Mouse (Mus musculus) myocyte (in vitro differentiated cells): ENCODE data around the gene Immp1l. TPM values are rescaled to one million over a fixed set of nuclear protein-coding genes. Genes with fewer than 3 reads are reported as not detected.

ENCODE experiments used
- H3K27me3 ChIP-seq: one replicate; pipeline ENCODE4 v1.6.1; 2011; ENCODE audit not compliant: control insufficient read depth, insufficient read depth, insufficient read length
- H3K36me3 ChIP-seq: one replicate; pipeline ENCODE4 v1.6.1; 2011; ENCODE audit not compliant: control insufficient read depth, insufficient read depth
- H3K4me2 ChIP-seq: one replicate; pipeline ENCODE4 v1.6.1; 2011; ENCODE audit warnings: low read depth, control low read depth
- H3K4me3 ChIP-seq: one replicate; pipeline ENCODE4 v1.5.1; 2011; ENCODE audit warnings: mild to moderate bottlenecking, control low read depth, moderate library complexity
- H3K79me2 ChIP-seq: one replicate; pipeline ENCODE4 v1.6.1; 2011; ENCODE audit not compliant: control insufficient read depth, insufficient read depth
- H3ac ChIP-seq: one replicate; pipeline ENCODE4 v1.6.1; 2011; ENCODE audit not compliant: control insufficient read depth, insufficient read length
- CEBPB ChIP-seq: IDR thresholded peaks from 2 replicates; pipeline ENCODE4 v1.6.1; 2011; ENCODE audit warnings: mild to moderate bottlenecking, moderate library complexity; ENCODE audit not compliant: poor library complexity, insufficient read depth, severe bottlenecking
- E2F4 ChIP-seq: IDR thresholded peaks from one replicate; pipeline ENCODE4 v1.6.1; 2011; ENCODE audit warnings: mild to moderate bottlenecking, control low read depth, moderate library complexity; ENCODE audit not compliant: insufficient read depth
- MAX ChIP-seq: IDR thresholded peaks from one replicate; pipeline ENCODE4 v1.6.1; 2011; ENCODE audit warnings: low read depth, mild to moderate bottlenecking, control low read depth
- MYOD1 ChIP-seq, 3 experiments: IDR thresholded peaks; one replicate each; pipeline ENCODE4 v1.6.1; 2011; ENCODE audit warnings: control low read depth in 2 of 3, low read depth in 2 of 3, mild to moderate bottlenecking in 2 of 3, moderate library complexity in 1 of 3; ENCODE audit not compliant: insufficient read length in 2 of 3, control insufficient read depth in 1 of 3
- MYOG ChIP-seq, 3 experiments: IDR thresholded peaks; one replicate each; pipeline ENCODE4 v1.6.1; 2011; ENCODE audit warnings: control low read depth in 2 of 3, low read depth in 2 of 3, mild to moderate bottlenecking in 2 of 3; ENCODE audit not compliant: insufficient read length in 2 of 3, control insufficient read depth in 1 of 3, insufficient read depth in 1 of 3
- POLR2A ChIP-seq: IDR thresholded peaks from one replicate; pipeline ENCODE4 v1.6.1; 2011; ENCODE audit warnings: low read depth, mild to moderate bottlenecking, control low read depth, moderate library complexity; ENCODE audit not compliant: insufficient read length
- POLR2AphosphoS2 ChIP-seq: IDR thresholded peaks from one replicate; pipeline ENCODE4 v1.6.1; 2011; ENCODE audit warnings: low read depth, control low read depth; ENCODE audit not compliant: insufficient read length
- REST ChIP-seq: IDR thresholded peaks from one replicate; pipeline ENCODE4 v1.6.1; 2011; ENCODE audit warnings: mild to moderate bottlenecking, control low read depth, moderate library complexity; ENCODE audit not compliant: insufficient read depth, insufficient read length
- SRF ChIP-seq: IDR thresholded peaks from one replicate; pipeline ENCODE4 v1.6.1; 2011; ENCODE audit warnings: low read depth; ENCODE audit not compliant: control insufficient read depth, insufficient read length
- TCF12 ChIP-seq: IDR thresholded peaks from one replicate; pipeline ENCODE4 v1.6.1; 2011; ENCODE audit warnings: mild to moderate bottlenecking, control low read depth; ENCODE audit not compliant: poor library complexity, insufficient read depth, severe bottlenecking
- TCF3 ChIP-seq: IDR thresholded peaks from one replicate; pipeline ENCODE4 v1.6.1; 2011; ENCODE audit warnings: low read depth, control low read depth; ENCODE audit not compliant: insufficient read length
- USF1 ChIP-seq: IDR thresholded peaks from one replicate; pipeline ENCODE4 v1.6.1; 2011; ENCODE audit warnings: low read depth, mild to moderate bottlenecking, control low read depth, moderate library complexity
- polyA plus RNA-seq: library from polyadenylated mRNA; unstranded; fragments of >200 nt; fragmentation: generic; extraction: Trizol; gene quantifications from one replicate; pipeline ENCODE4 v1.2.1, GENCODE M21; 2012; ENCODE audit warnings: missing spikeins

Immp1l gene
- polyA plus RNA-seq: 24.0 TPM

GRCm38 (mm10) chr2:105903896-105904756, at the start of gene Immp1l, which contains the start of gene Elp4:
Immp1l (plus strand) TSS chr2:105904638.
Elp4 (minus strand) TSS chr2:105904564.
- Histone ChIP-seq H3K27me3 (no peaks in the 10 kb centered on the region), H3K4me2 (peak within 1 kb of the TSS; percentile 89), H3K4me3 (peak within 1 kb of the TSS; percentile 92), H3K79me2 (peaks cover 7% of the 10 kb centered on the region), H3ac (peak within 1 kb of the TSS; percentile 25), H3K36me3 (no peaks in the 10 kb centered on the region)
- peak; percentile 82 for TF ChIP-seq POLR2AphosphoS2
- no peak for TF ChIP-seq E2F4
- TF ChIP-seq POLR2A: peak; percentile 74

- Histone ChIP-seq H3K4me3 (no peak overlapping the region), H3K36me3 (peaks cover 3% of the 10 kb centered on the region), H3ac (no peak overlapping the region), H3K4me2 (no peak overlapping the region), H3K79me2 (no peaks in the 10 kb centered on the region), H3K27me3 (no peaks in the 10 kb centered on the region)
- TF ChIP-seq MYOG (IDR thresholded peaks at IDR 0.05; ENCODE audit: control insufficient read depth in 1 of 3, insufficient read depth in 1 of 3, insufficient read length in 2 of 3, low read depth in 2 of 3): no peak
- no peak for TF ChIP-seq POLR2A
- no peak for TF ChIP-seq SRF
- no peak for TF ChIP-seq TCF12
- TF ChIP-seq MAX: no peak
- TF ChIP-seq REST: no peak
- TF ChIP-seq CEBPB: no peak
- no peak for TF ChIP-seq MYOD1 (IDR thresholded peaks at IDR 0.05; ENCODE audit: control insufficient read depth in 1 of 3, insufficient read length in 2 of 3, low read depth in 2 of 3)
- no peak for TF ChIP-seq TCF3
- TF ChIP-seq E2F4: no peak
- TF ChIP-seq POLR2AphosphoS2: no peak
- no peak for TF ChIP-seq USF1
Measured at GRCm38 (mm10) chr2:105854740-105855139, 49.7 kb upstream of the Immp1l start.

- H3K27me3 ChIP-seq: no peaks in the 10 kb centered on the region
- H3K4me2 ChIP-seq: no peak overlapping the region
- no peaks in the 10 kb centered on the region for H3K36me3 ChIP-seq
- H3ac ChIP-seq: no peak overlapping the region
- H3K79me2 ChIP-seq: no peaks in the 10 kb centered on the region
- TF ChIP-seq SRF (no peak), TCF12 (no peak), POLR2AphosphoS2 (no peak), TCF3 (no peak), MYOG (IDR thresholded peaks at IDR 0.05; ENCODE audit: control insufficient read depth in 1 of 3, insufficient read depth in 1 of 3, insufficient read length in 2 of 3, low read depth in 2 of 3) (no peak), REST (no peak), MAX (no peak)
- no peak overlapping the region for H3K4me3 ChIP-seq
Measured at GRCm38 (mm10) chr2:105873403-105873802, 31.0 kb upstream of the Immp1l start.

GRCm38 (mm10) chr2:105890816-105891215, 13.6 kb upstream of the Immp1l start:
- H3K79me2 ChIP-seq: no peaks in the 10 kb centered on the region

More at GRCm38 (mm10) chr2:105890816-105891215, 13.6 kb upstream of the Immp1l start:
- no peak overlapping the region for H3K4me2 ChIP-seq
- no peak overlapping the region for H3ac ChIP-seq
- H3K36me3 ChIP-seq: peaks cover 10% of the 10 kb centered on the region
- H3K27me3 ChIP-seq: no peaks in the 10 kb centered on the region
- H3K4me3 ChIP-seq: no peak overlapping the region
- no peak for TF ChIP-seq SRF
- TF ChIP-seq MYOG (IDR thresholded peaks at IDR 0.05; ENCODE audit: control insufficient read depth in 1 of 3, insufficient read depth in 1 of 3, insufficient read length in 2 of 3, low read depth in 2 of 3): no peak
- no peak for TF ChIP-seq CEBPB
- TF ChIP-seq TCF12: no peak
- no peak for TF ChIP-seq MAX
- TF ChIP-seq MYOD1 (IDR thresholded peaks at IDR 0.05; ENCODE audit: control insufficient read depth in 1 of 3, insufficient read length in 2 of 3, low read depth in 2 of 3): no peak
- TF ChIP-seq POLR2AphosphoS2: no peak
- no peak for TF ChIP-seq POLR2A
- TF ChIP-seq TCF3: no peak
- no peak for TF ChIP-seq REST
- no peak for TF ChIP-seq USF1
- no peak for TF ChIP-seq E2F4
